Mouse (Mus musculus): ENCODE measurements at regions not wholly inside any gene's neighbourhood (a gene's known extent, or its start where the extent isn't known, plus 50 kb on each side); places are given as distances from the start of the nearest gene placed in this dataset.

- TF ChIP-seq CTCF (IDR thresholded peaks at IDR 0.05; ENCODE audit: insufficient read depth, low read length) (no peak), POLR2A (IDR thresholded peaks at IDR 0.05; ENCODE audit: borderline replicate concordance, extremely low read depth, low read depth, low read length) (no peak)
Measured at GRCm38 (mm10) chr15:93002002-93002904, 272.7 kb downstream of the Gxylt1 start.
